Mouse (Mus musculus) midbrain, embryonic 16.5 days (tissue): Measurements from ENCODE around the gene Gm20388. TPM values are rescaled to one million over a fixed set of nuclear protein-coding genes. Genes with fewer than 3 reads are reported as not detected.

Source experiments
- ATAC-seq: fragments of 200-750 bp; cut with Nextera tagmentation; 2 replicates; pipeline ENCODE4 v1.8.0; 2017; ENCODE audit warnings: moderate TSS enrichment
- H3K27ac ChIP-seq: fragments of 300-500 bp; sonication (generic); 2 replicates; pipeline ENCODE4 v1.5.1; 2014; ENCODE audit warnings: mild to moderate bottlenecking, low read length, mixed read lengths
- H3K27me3 ChIP-seq: fragments of 300-500 bp; sonication (generic); 2 replicates; pipeline ENCODE4 v1.6.1; 2014; ENCODE audit warnings: low read depth, low read length, mixed read lengths; ENCODE audit not compliant: control insufficient read depth, insufficient read depth
- H3K36me3 ChIP-seq: fragments of 300-500 bp; sonication (generic); 2 replicates; pipeline ENCODE4 v1.6.1; 2014; ENCODE audit warnings: mild to moderate bottlenecking, low read length, moderate library complexity, mixed read lengths; ENCODE audit not compliant: control insufficient read depth, insufficient read depth
- H3K4me1 ChIP-seq: fragments of 300-500 bp; sonication (generic); 2 replicates; pipeline ENCODE4 v1.6.1; 2014; ENCODE audit warnings: mild to moderate bottlenecking, low read length, mixed read lengths; ENCODE audit not compliant: control insufficient read depth, insufficient read depth
- H3K4me2 ChIP-seq: fragments of 300-500 bp; sonication (generic); 2 replicates; pipeline ENCODE4 v1.6.1; 2014; ENCODE audit warnings: mild to moderate bottlenecking, low read length, mixed read lengths
- H3K4me3 ChIP-seq: fragments of 300-500 bp; sonication (generic); 2 replicates; pipeline ENCODE4 v1.5.1; 2014; ENCODE audit warnings: low read depth, mild to moderate bottlenecking, low read length, moderate library complexity, mixed read lengths
- H3K9ac ChIP-seq: fragments of 300-500 bp; sonication (generic); 2 replicates; pipeline ENCODE4 v1.6.1; 2014; ENCODE audit warnings: low read depth, low read length, mixed read lengths
- H3K9me3 ChIP-seq: fragments of 300-500 bp; sonication (generic); replicated peaks from 2 replicates; pipeline ENCODE4 v1.6.1; 2014; ENCODE audit warnings: mild to moderate bottlenecking, low read length, mixed read lengths; ENCODE audit not compliant: control insufficient read depth, poor library complexity, severe bottlenecking
- WGBS: fragments of 180-500 bp; shearing (Covaris S2); extraction: QIAGEN DNeasy Blood & Tissue Kit; methylation state at CpG from one replicate; pipeline ENCODE4 v1.1.7; 2014; 5-methylcytosine and 5-hydroxymethylcytosine counted together
- polyA plus RNA-seq: library from polyadenylated mRNA; unstranded; fragments of >200 nt; fragmentation: Nextera tagmentation; extraction: Ambion mirVana; gene quantifications from 2 replicates; pipeline ENCODE4 v1.2.1, GENCODE M21; 2015

Gene Gm20388
- polyA plus RNA-seq, 1 experiment from 2014 or later, result 7.5 TPM

- WGBS, result 77% methylated on average over 6 of the region's 6 CpGs
- no peak overlapping the region for H3K4me3 ChIP-seq
- no peaks in the 10 kb centered on the region; the same call in 1 of the 2 replicates for H3K9me3 ChIP-seq
- H3K27ac ChIP-seq, result no peak overlapping the region
- ATAC-seq, result no peak
- H3K36me3 ChIP-seq, result no peaks in the 10 kb centered on the region; the same call in 1 of the 2 replicates
- H3K4me2 ChIP-seq, result no peak overlapping the region
- H3K4me1 ChIP-seq, result peaks cover 18% of the 10 kb centered on the region
- no peak overlapping the region for H3K9ac ChIP-seq
- H3K27me3 ChIP-seq, result no peaks in the 10 kb centered on the region
These were observed 4331.6 kb downstream of the Gm20388 start for GRCm38 (mm10) chr8:124242208-124242607.

- WGBS, result 96% methylated on average over 5 of the region's 5 CpGs
- Histone ChIP-seq H3K9ac (no peak overlapping the region), H3K4me3 (no peak overlapping the region), H3K27me3 (no peaks in the 10 kb centered on the region), H3K27ac (no peak overlapping the region), H3K36me3 (no peaks in the 10 kb centered on the region; the same call in 1 of the 2 replicates), H3K4me1 (peaks cover 18% of the 10 kb centered on the region), H3K9me3 (no peaks in the 10 kb centered on the region; the same call in 1 of the 2 replicates), H3K4me2 (no peak overlapping the region)
- ATAC-seq, result no peak
These were observed 4332.3 kb downstream of the Gm20388 start for GRCm38 (mm10) chr8:124242913-124243312.

- 89% methylated on average over 6 of the region's 6 CpGs for WGBS
- ATAC-seq, result no peak
- no peak overlapping the region for H3K27ac ChIP-seq
These were observed 4336.9 kb downstream of the Gm20388 start for GRCm38 (mm10) chr8:124247581-124247980.

GRCm38 (mm10) chr8:124248688-124249087 lies 4338.0 kb downstream of the Gm20388 start:
- Histone ChIP-seq H3K4me2 (no peak overlapping the region), H3K36me3 (no peaks in the 10 kb centered on the region; the same call in 1 of the 2 replicates), H3K9ac (no peak overlapping the region), H3K4me3 (no peak overlapping the region), H3K27ac (no peak overlapping the region), H3K27me3 (no peaks in the 10 kb centered on the region), H3K9me3 (no peaks in the 10 kb centered on the region; the same call in 1 of the 2 replicates), H3K4me1 (peaks cover 14% of the 10 kb centered on the region)
- ATAC-seq, result no peak
- 94% methylated on average over 6 of the region's 6 CpGs for WGBS

More at GRCm38 (mm10) chr8:124247581-124247980, 4336.9 kb downstream of the Gm20388 start:
- no peak overlapping the region for H3K9ac ChIP-seq
- no peak overlapping the region for H3K4me3 ChIP-seq
- H3K27me3 ChIP-seq, result no peaks in the 10 kb centered on the region
- no peaks in the 10 kb centered on the region; the same call in 1 of the 2 replicates for H3K36me3 ChIP-seq
- H3K4me2 ChIP-seq, result no peak overlapping the region
- H3K9me3 ChIP-seq, result no peaks in the 10 kb centered on the region; the same call in 1 of the 2 replicates
- peaks cover 11% of the 10 kb centered on the region for H3K4me1 ChIP-seq

GRCm38 (mm10) chr8:124250255-124250654 lies 4339.6 kb downstream of the Gm20388 start:
- Histone ChIP-seq H3K9ac (no peak overlapping the region), H3K27ac (no peak overlapping the region), H3K9me3 (no peaks in the 10 kb centered on the region), H3K4me2 (no peak overlapping the region), H3K4me1 (peaks cover 14% of the 10 kb centered on the region), H3K36me3 (no peaks in the 10 kb centered on the region; the same call in 1 of the 2 replicates), H3K4me3 (no peak overlapping the region), H3K27me3 (no peaks in the 10 kb centered on the region)
- 42% methylated on average over 3 of the region's 3 CpGs for WGBS
- 0 out of 2 replicates have a peak, but pooled peaks have one; percentile 17 for ATAC-seq

- Histone ChIP-seq H3K36me3 (no peaks in the 10 kb centered on the region; the same call in 1 of the 2 replicates), H3K27ac (no peak overlapping the region), H3K9ac (no peak overlapping the region), H3K4me3 (no peak overlapping the region), H3K9me3 (no peaks in the 10 kb centered on the region), H3K4me1 (peaks cover 14% of the 10 kb centered on the region), H3K27me3 (no peaks in the 10 kb centered on the region), H3K4me2 (no peak overlapping the region)
- no peak for ATAC-seq
- 38% methylated on average over 4 of the region's 4 CpGs for WGBS
These were observed 4340.1 kb downstream of the Gm20388 start for GRCm38 (mm10) chr8:124250785-124251184.

- no peaks in the 10 kb centered on the region for H3K27me3 ChIP-seq
- no peaks in the 10 kb centered on the region for H3K36me3 ChIP-seq
- no peak overlapping the region for H3K4me3 ChIP-seq
- H3K9me3 ChIP-seq, result no peaks in the 10 kb centered on the region
- 90% methylated on average over 5 of the region's 5 CpGs for WGBS
- H3K27ac ChIP-seq, result no peak overlapping the region
- H3K4me1 ChIP-seq, result peaks cover 28% of the 10 kb centered on the region
- no peak for ATAC-seq
- no peak overlapping the region for H3K4me2 ChIP-seq
- H3K9ac ChIP-seq, result no peak overlapping the region
These were observed 4341.9 kb downstream of the Gm20388 start for GRCm38 (mm10) chr8:124252533-124252950.

- no peak for ATAC-seq
- 90% methylated on average over 6 of the region's 6 CpGs for WGBS
- H3K27me3 ChIP-seq, result no peaks in the 10 kb centered on the region
- H3K4me1 ChIP-seq, result peaks cover 34% of the 10 kb centered on the region
- no peak overlapping the region for H3K27ac ChIP-seq
- no peaks in the 10 kb centered on the region for H3K9me3 ChIP-seq
- H3K36me3 ChIP-seq, result no peaks in the 10 kb centered on the region
- no peak overlapping the region for H3K4me2 ChIP-seq
- no peak overlapping the region for H3K9ac ChIP-seq
- H3K4me3 ChIP-seq, result no peak overlapping the region
These were observed 4343.3 kb downstream of the Gm20388 start for GRCm38 (mm10) chr8:124253939-124254338.

GRCm38 (mm10) chr8:124256841-124257240 lies 4346.2 kb downstream of the Gm20388 start:
- H3K4me3 ChIP-seq, result no peak overlapping the region
- H3K4me1 ChIP-seq, result peaks cover 32% of the 10 kb centered on the region
- H3K9ac ChIP-seq, result no peak overlapping the region
- no peak; the same call in 1 of the 2 replicates for ATAC-seq
- H3K4me2 ChIP-seq, result no peak overlapping the region
- WGBS, result 55% methylated on average over 9 of the region's 9 CpGs
- H3K9me3 ChIP-seq, result no peaks in the 10 kb centered on the region
- no peaks in the 10 kb centered on the region for H3K36me3 ChIP-seq
- peak overlapping the region; percentile 51 for H3K27ac ChIP-seq
- H3K27me3 ChIP-seq, result no peaks in the 10 kb centered on the region
